Mouse (Mus musculus): Measurements from ENCODE around the gene Prkar1b.

GRCm38 (mm10) chr5:139047171-139047570, 102.6 kb downstream of the Prkar1b start:
- TF ChIP-seq GATA1 (IDR thresholded peaks at IDR 0.05; ENCODE audit: low read length) (no peak), TAL1 (IDR thresholded peaks at IDR 0.05; ENCODE audit: low read length) (no peak)
